Mouse (Mus musculus) limb, embryonic 10.5 days (tissue): ENCODE measurements around the gene Ccdc71. TPM values are rescaled to one million over a fixed set of nuclear protein-coding genes. Genes with fewer than 3 reads are reported as not detected.
A peak's percentile ranks its signal among the peaks of the same experiment; 100 is the strongest.

Experiments
- DNase-seq: peaks from one replicate; pipeline ENCODE4 v3.0.0-alpha.2; 2017; ENCODE audit warnings: low spot score
- H3K27ac ChIP-seq: fragments of 300-500 bp; sonication (generic); 2 replicates; pipeline ENCODE4 v1.5.1; 2016; ENCODE audit warnings: mild to moderate bottlenecking
- H3K27me3 ChIP-seq: fragments of 300-500 bp; sonication (generic); 2 replicates; pipeline ENCODE4 v1.6.1; 2016; ENCODE audit warnings: low read depth, mild to moderate bottlenecking; ENCODE audit not compliant: poor library complexity, severe bottlenecking
- H3K36me3 ChIP-seq: fragments of 300-500 bp; sonication (generic); 2 replicates; pipeline ENCODE4 v1.6.1; 2016; ENCODE audit warnings: mild to moderate bottlenecking, moderate library complexity
- H3K4me1 ChIP-seq: fragments of 300-500 bp; sonication (generic); 2 replicates; pipeline ENCODE4 v1.6.1; 2016
- H3K4me3 ChIP-seq: fragments of 300-500 bp; sonication (generic); 2 replicates; pipeline ENCODE4 v1.5.1; 2016; ENCODE audit warnings: mild to moderate bottlenecking, moderate library complexity
- H3K9me3 ChIP-seq: fragments of 300-500 bp; sonication (generic); replicated peaks from 2 replicates; pipeline ENCODE4 v1.6.1; 2016; ENCODE audit warnings: mild to moderate bottlenecking
- WGBS: fragments of 180-500 bp; shearing (Covaris S2); methylation state at CpG from one replicate; pipeline ENCODE4 v1.1.7; 2016; 5-methylcytosine and 5-hydroxymethylcytosine counted together
- polyA plus RNA-seq: library from polyadenylated mRNA; unstranded; fragments of >200 nt; fragmentation: Nextera tagmentation; extraction: Ambion mirVana; gene quantifications from 2 replicates; pipeline ENCODE4 v1.2.1, GENCODE M21; 2016

Ccdc71 gene
- polyA plus RNA-seq, 1 experiment from 2014 or later, result 65.8 TPM

DNA sequence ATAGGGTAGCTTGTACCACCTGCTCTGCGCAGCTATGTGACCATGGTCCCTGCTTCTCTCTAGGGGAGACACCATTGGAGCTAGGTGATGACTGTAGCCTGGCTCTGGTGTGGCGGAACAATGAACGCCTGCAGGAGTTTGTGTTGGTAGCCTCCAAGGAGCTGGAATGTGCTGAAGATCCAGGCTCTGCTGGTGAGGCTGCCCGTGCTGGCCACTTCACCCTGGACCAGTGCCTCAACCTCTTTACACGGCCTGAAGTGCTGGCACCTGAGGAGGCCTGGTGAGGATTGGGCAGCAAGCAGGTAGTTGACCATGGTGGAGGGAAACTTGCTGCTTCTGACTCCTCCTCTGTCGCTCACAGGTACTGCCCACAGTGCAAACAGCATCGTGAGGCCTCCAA lies 38.9 kb downstream of the Ccdc71 start:
- Histone ChIP-seq H3K4me1 (no peaks in the 10 kb centered on the region), H3K36me3 (peaks cover 96% of the 10 kb centered on the region), H3K27me3 (no peaks in the 10 kb centered on the region), H3K27ac (no peak overlapping the region), H3K9me3 (no peaks in the 10 kb centered on the region), H3K4me3 (no peak overlapping the region)
- WGBS, result 95% methylated on average over 7 of the region's 7 CpGs
- no peak for DNase-seq

DNA sequence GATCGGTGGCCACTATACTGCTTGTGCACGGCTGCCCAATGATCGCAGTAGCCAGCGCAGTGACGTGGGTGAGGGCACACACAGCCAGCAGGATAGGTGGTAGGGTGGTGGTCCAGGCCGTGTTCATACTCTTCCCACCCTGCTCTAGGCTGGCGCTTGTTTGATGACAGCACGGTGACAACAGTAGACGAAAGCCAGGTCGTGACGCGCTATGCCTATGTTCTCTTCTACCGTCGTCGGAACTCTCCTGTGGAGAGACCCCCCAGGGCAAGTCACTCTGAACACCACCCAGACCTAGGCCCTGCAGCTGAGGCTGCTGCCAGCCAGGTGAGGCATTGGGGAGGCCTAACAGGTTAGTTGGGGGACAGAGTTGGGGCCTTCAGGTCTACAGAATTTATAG lies 39.6 kb downstream of the Ccdc71 start:
- H3K9me3 ChIP-seq, result no peaks in the 10 kb centered on the region
- H3K4me3 ChIP-seq, result no peak overlapping the region
- DNase-seq, result no peak
- no peak overlapping the region for H3K27ac ChIP-seq
- no peaks in the 10 kb centered on the region for H3K27me3 ChIP-seq
- H3K36me3 ChIP-seq, result peaks cover 89% of the 10 kb centered on the region
- no peaks in the 10 kb centered on the region for H3K4me1 ChIP-seq
- 93% methylated on average over 15 of the region's 15 CpGs for WGBS

DNA sequence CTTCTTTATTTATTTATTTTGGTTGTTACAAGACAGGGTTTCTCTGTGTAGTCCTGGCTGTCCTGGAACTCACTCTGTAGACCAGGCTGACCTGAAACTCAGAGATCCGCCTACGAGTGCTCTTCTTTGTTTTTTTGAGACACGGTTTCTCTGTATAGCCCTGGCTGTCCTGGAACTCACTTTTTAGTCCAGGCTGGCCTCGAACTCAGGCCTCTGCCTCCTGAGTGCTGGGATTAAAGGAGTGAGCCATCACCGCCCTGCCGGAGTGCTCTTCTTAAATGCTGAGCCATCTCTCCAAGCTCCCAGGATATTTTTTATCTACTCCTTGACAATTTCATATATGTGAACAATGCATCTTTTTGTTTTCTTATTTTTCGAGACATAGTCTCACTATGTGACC lies 46.6 kb downstream of the Ccdc71 start:
- H3K27me3 ChIP-seq, result no peaks in the 10 kb centered on the region
- H3K4me1 ChIP-seq, result peaks cover 17% of the 10 kb centered on the region
- peaks cover 48% of the 10 kb centered on the region for H3K36me3 ChIP-seq
- H3K27ac ChIP-seq, result peak overlapping the region; percentile 87; the same call in 1 of the 2 replicates
- no peak for DNase-seq
- 89% methylated on average over 7 of the region's 7 CpGs for WGBS
- peak overlapping the region; percentile 75 for H3K4me3 ChIP-seq
- no peaks in the 10 kb centered on the region for H3K9me3 ChIP-seq

DNA sequence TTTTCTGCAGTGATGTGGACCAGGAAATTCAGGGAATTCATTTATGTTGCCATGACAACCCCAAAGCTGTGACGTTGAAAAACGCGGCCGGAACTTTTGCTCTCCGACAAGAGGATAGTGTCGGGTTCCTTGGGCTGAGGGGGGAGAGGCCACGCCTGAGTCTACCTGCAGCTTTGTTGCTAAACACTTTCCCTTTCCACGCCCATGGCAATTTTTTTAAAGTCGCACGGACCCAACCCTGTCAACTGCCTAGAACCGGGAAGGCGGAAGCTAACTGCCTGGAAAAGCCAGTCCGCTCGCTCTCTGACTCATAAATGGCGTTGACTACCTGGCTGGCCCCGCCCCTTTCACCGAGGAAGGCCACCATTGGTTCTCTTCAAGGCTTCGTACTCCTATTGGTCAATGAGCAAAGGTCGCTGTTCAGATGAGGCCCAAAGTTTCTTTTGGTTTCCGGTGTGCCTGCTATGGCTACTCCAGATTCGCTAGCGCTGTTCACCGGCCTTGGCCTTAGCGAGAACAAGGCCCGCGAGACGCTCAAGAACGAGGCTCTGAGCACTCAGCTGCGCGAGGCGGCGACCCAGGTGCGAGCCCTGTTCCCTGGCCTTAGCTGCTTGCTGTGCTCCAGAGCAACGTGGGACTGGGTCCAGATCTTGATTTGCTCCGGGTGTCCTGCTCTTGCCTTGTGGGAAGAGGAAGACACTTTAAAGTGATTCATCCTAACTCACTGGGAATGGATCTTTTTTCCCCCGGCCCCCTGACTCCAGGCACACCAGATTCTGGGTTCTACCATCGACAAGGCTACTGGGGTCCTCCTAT lies 47.5 kb downstream of the Ccdc71 start, which contains the start of gene Qars:
Gene Qars (plus strand): TSS at position 88 of the 816 bp plus-strand sequence.
- peak; percentile 91 for DNase-seq
- no peaks in the 10 kb centered on the region for H3K27me3 ChIP-seq
- H3K36me3 ChIP-seq, result peaks cover 48% of the 10 kb centered on the region
- H3K27ac ChIP-seq, result peak within 1 kb of the TSS; percentile 87
- WGBS, result under 1% methylated on average over 37 of the region's 37 CpGs
- no peaks in the 10 kb centered on the region for H3K9me3 ChIP-seq
- peaks cover 17% of the 10 kb centered on the region for H3K4me1 ChIP-seq
- H3K4me3 ChIP-seq, result peak within 1 kb of the TSS; percentile 75

DNA sequence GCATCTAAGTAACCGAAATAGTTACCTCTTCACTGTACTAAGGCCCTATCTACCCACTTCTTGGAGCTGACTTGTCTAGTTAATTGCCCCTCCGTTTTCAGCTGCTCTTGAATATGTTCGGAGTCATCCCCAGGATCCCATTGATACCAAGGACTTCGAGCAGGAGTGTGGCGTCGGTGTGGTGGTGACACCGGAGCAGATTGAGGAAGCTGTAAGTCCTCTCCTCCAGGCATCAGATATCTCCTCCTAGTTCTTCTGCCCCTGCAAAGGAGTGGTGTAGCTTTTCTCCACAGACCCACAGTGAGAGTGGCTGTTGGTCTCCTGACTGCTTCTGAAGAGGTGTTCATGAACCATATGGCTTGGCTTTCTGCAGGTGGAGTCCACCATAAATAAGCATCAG lies 48.4 kb downstream of the Ccdc71 start:
- Histone ChIP-seq H3K9me3 (no peaks in the 10 kb centered on the region), H3K27ac (peak overlapping the region; percentile 87; the same call in 1 of the 2 replicates), H3K36me3 (peaks cover 48% of the 10 kb centered on the region), H3K4me1 (peaks cover 17% of the 10 kb centered on the region), H3K4me3 (peak overlapping the region; percentile 75), H3K27me3 (no peaks in the 10 kb centered on the region)
- 87% methylated on average over 7 of the region's 7 CpGs for WGBS
- no peak for DNase-seq

Other genes starting within 250 kb of the Ccdc71 start
- 59.6 and 59.9 TPM in 2 replicates for gene Dag1, start 196.6 kb upstream of the Ccdc71 start, polyA plus RNA-seq
- 32.9 and 35.8 TPM in 2 replicates for gene Nicn1, start 170.1 kb upstream of the Ccdc71 start, polyA plus RNA-seq
- gene Amt, start 163.7 kb upstream of the Ccdc71 start, polyA plus RNA-seq, result 23.1 and 24.8 TPM in 2 replicates
- gene Rhoa, start 154.4 kb upstream of the Ccdc71 start, polyA plus RNA-seq, result 246 and 250 TPM in 2 replicates
- gene Tcta, start 154.4 kb upstream of the Ccdc71 start, polyA plus RNA-seq, result 9.2 and 11.5 TPM in 2 replicates
- gene Gpx1, start 121.6 kb upstream of the Ccdc71 start, polyA plus RNA-seq, result 824 and 909 TPM in 2 replicates
- gene Usp4, start 112.7 kb upstream of the Ccdc71 start, polyA plus RNA-seq, result 132 and 140 TPM in 2 replicates
- gene 1700102P08Rik, start 67.7 kb upstream of the Ccdc71 start, polyA plus RNA-seq, result 0.69 and 0.98 TPM in 2 replicates
- gene Ccdc36, start 32.0 kb upstream of the Ccdc71 start, polyA plus RNA-seq, result 1.1 and 1.3 TPM in 2 replicates
- not detected in 2 replicates for gene BC048562, start 24.0 kb upstream of the Ccdc71 start, polyA plus RNA-seq
- 10.9 and 17.8 TPM in 2 replicates for gene Klhdc8b, start 1.1 kb downstream of the Ccdc71 start, polyA plus RNA-seq
- 19.7 and 31.6 TPM in 2 replicates for gene Lamb2, start 19.2 kb downstream of the Ccdc71 start, polyA plus RNA-seq
- gene Usp19, start 30.1 kb downstream of the Ccdc71 start, polyA plus RNA-seq, result 87.2 and 107 TPM in 2 replicates
- gene Qars, start 47.2 kb downstream of the Ccdc71 start, polyA plus RNA-seq, result 124 and 127 TPM in 2 replicates
- gene Qrich1, start 56.3 kb downstream of the Ccdc71 start, polyA plus RNA-seq, result 170 and 173 TPM in 2 replicates
- gene Impdh2, start 99.8 kb downstream of the Ccdc71 start, polyA plus RNA-seq, result 255 and 288 TPM in 2 replicates
- 46.2 and 49.3 TPM in 2 replicates for gene Ndufaf3, start 106.9 kb downstream of the Ccdc71 start, polyA plus RNA-seq
- 175 and 214 TPM in 2 replicates for gene Dalrd3, start 109.4 kb downstream of the Ccdc71 start, polyA plus RNA-seq
- 165 and 236 TPM in 2 replicates for gene Wdr6, start 118.2 kb downstream of the Ccdc71 start, polyA plus RNA-seq
- gene P4htm, start 137.1 kb downstream of the Ccdc71 start, polyA plus RNA-seq, result 3.7 and 6.5 TPM in 2 replicates
- 59.0 and 59.2 TPM in 2 replicates for gene Arih2, start 188.9 kb downstream of the Ccdc71 start, polyA plus RNA-seq
- gene Slc25a20, start 201.6 kb downstream of the Ccdc71 start, polyA plus RNA-seq, result 28.8 and 35.7 TPM in 2 replicates
- 27.0 and 27.8 TPM in 2 replicates for gene Prkar2a, start 228.8 kb downstream of the Ccdc71 start, polyA plus RNA-seq